Mouse (Mus musculus): ENCODE measurements around the gene Slc9b1. TPM values are rescaled to one million over a fixed set of nuclear protein-coding genes. Genes with fewer than 3 reads are reported as not detected.
A peak's percentile ranks its signal among the peaks of the same experiment; 100 is the strongest.

The Slc9b1 gene
- total and polyA plus RNA-seq, 3 experiments, result 0.04 to 0.29 TPM; not detected in 1

GRCm38 (mm10) chr3:135417799-135418198 is 70.0 kb downstream of the Slc9b1 start:
- no peak for DNase-seq
- Histone ChIP-seq H3K4me3 (no peak overlapping the region), H3K79me2 (replicated peaks; ENCODE audit: control insufficient read depth, insufficient read depth, low read length) (peaks cover 10% of the 10 kb centered on the region), H3K9ac (ENCODE audit: low read depth, low read length) (no peak overlapping the region), H3K4me1 (ENCODE audit: control insufficient read depth, insufficient read depth, low read length) (peaks cover 9% of the 10 kb centered on the region), H3K27ac (no peak overlapping the region), H3K27me3 (ENCODE audit: control insufficient read depth, insufficient read depth, low read length) (no peaks in the 10 kb centered on the region), H3K36me3 (ENCODE audit: control insufficient read depth, insufficient read depth, low read length) (peaks cover 14% of the 10 kb centered on the region)
- TF ChIP-seq EP300 (IDR thresholded peaks at IDR 0.05; ENCODE audit: insufficient read depth, low read depth, low read length) (no peak), CTCF (IDR thresholded peaks at IDR 0.05) (no peak), POLR2A (IDR thresholded peaks at IDR 0.05; ENCODE audit: insufficient read depth, low read depth, low read length) (no peak)
- intact Hi-C loops (cut with DNase I), result no loop called here
- 61% methylated on average over 3 of the region's 3 CpGs for WGBS

GRCm38 (mm10) chr3:135420542-135421309 is 72.9 kb downstream of the Slc9b1 start:
- WGBS, result 77% methylated on average over 9 of the region's 9 CpGs
- peak overlapping the region; percentile 97; the same call in 1 of the 2 replicates for H3K27ac ChIP-seq
- TF ChIP-seq POLR2A (IDR thresholded peaks at IDR 0.05; ENCODE audit: insufficient read depth, low read depth, low read length), result no peak
- no peak for TF ChIP-seq EP300 (IDR thresholded peaks at IDR 0.05; ENCODE audit: insufficient read depth, low read depth, low read length)
- TF ChIP-seq CTCF (IDR thresholded peaks at IDR 0.05), result no peak
- intact Hi-C loops (cut with DNase I), result loop anchor here (5.0 kb wide), 1 partner anchor 177 kb away; no protein-coding TSS in a partner anchor
- H3K4me1 ChIP-seq (ENCODE audit: control insufficient read depth, insufficient read depth, low read length), result peaks cover 6% of the 10 kb centered on the region
- peak overlapping the region; percentile 40; the same call in 1 of the 2 replicates for H3K9ac ChIP-seq (ENCODE audit: low read depth, low read length)
- H3K36me3 ChIP-seq (ENCODE audit: control insufficient read depth, insufficient read depth, low read length), result peaks cover 14% of the 10 kb centered on the region
- DNase-seq, result no peak
- no peak overlapping the region for H3K4me3 ChIP-seq
- H3K27me3 ChIP-seq (ENCODE audit: control insufficient read depth, insufficient read depth, low read length), result no peaks in the 10 kb centered on the region
- H3K79me2 ChIP-seq (replicated peaks; ENCODE audit: control insufficient read depth, insufficient read depth, low read length), result peaks cover 9% of the 10 kb centered on the region

GRCm38 (mm10) chr3:135421310-135421594 is 73.4 kb downstream of the Slc9b1 start:
- TF ChIP-seq EP300 (IDR thresholded peaks at IDR 0.05; ENCODE audit: insufficient read depth, low read depth, low read length) (no peak), CTCF (IDR thresholded peaks at IDR 0.05) (no peak)
- Histone ChIP-seq H3K4me1 (ENCODE audit: control insufficient read depth, insufficient read depth, low read length) (peaks cover 4% of the 10 kb centered on the region), H3K9ac (ENCODE audit: low read depth, low read length) (no peak overlapping the region), H3K4me3 (no peak overlapping the region), H3K36me3 (ENCODE audit: control insufficient read depth, insufficient read depth, low read length) (peaks cover 14% of the 10 kb centered on the region), H3K79me2 (replicated peaks; ENCODE audit: control insufficient read depth, insufficient read depth, low read length) (peaks cover 9% of the 10 kb centered on the region), H3K27ac (peak overlapping the region; percentile 97; the same call in 1 of the 2 replicates), H3K27me3 (ENCODE audit: control insufficient read depth, insufficient read depth, low read length) (no peaks in the 10 kb centered on the region)
- no peak for DNase-seq
- intact Hi-C loops (cut with DNase I), result loop anchor here (5.0 kb wide), 1 partner anchor 176 kb away; no protein-coding TSS in a partner anchor

GRCm38 (mm10) chr3:135422232-135422855 is 74.5 kb downstream of the Slc9b1 start:
- no peak for TF ChIP-seq POLR2A (IDR thresholded peaks at IDR 0.05; ENCODE audit: insufficient read depth, low read depth, low read length)
- no peak for TF ChIP-seq CTCF (IDR thresholded peaks at IDR 0.05)
- TF ChIP-seq EP300 (IDR thresholded peaks at IDR 0.05; ENCODE audit: insufficient read depth, low read depth, low read length), result no peak
- Histone ChIP-seq H3K79me2 (replicated peaks; ENCODE audit: control insufficient read depth, insufficient read depth, low read length) (peaks cover 5% of the 10 kb centered on the region; the same call in 1 of the 2 replicates), H3K4me3 (peak overlapping the region; percentile 74), H3K4me1 (ENCODE audit: control insufficient read depth, insufficient read depth, low read length) (peaks cover 4% of the 10 kb centered on the region), H3K27me3 (ENCODE audit: control insufficient read depth, insufficient read depth, low read length) (no peaks in the 10 kb centered on the region), H3K36me3 (ENCODE audit: control insufficient read depth, insufficient read depth, low read length) (peaks cover 14% of the 10 kb centered on the region), H3K9ac (ENCODE audit: low read depth, low read length) (peak overlapping the region; percentile 84), H3K27ac (peak overlapping the region; percentile 97)
- intact Hi-C loops (cut with DNase I), result loop anchor here (2.0 to 5.0 kb wide), 2 partner anchors 20 to 175 kb away; no protein-coding TSS in a partner anchor
- WGBS, result 6% methylated on average over 8 of the region's 8 CpGs
- no peak for DNase-seq

- H3K79me2 ChIP-seq (replicated peaks; ENCODE audit: control insufficient read depth, insufficient read depth, low read length), result peaks cover 5% of the 10 kb centered on the region; the same call in 1 of the 2 replicates
- peak overlapping the region; percentile 94 for H3K9ac ChIP-seq (ENCODE audit: low read depth, low read length)
- peaks cover 4% of the 10 kb centered on the region for H3K4me1 ChIP-seq (ENCODE audit: control insufficient read depth, insufficient read depth, low read length)
- WGBS, result 1% methylated on average over 98 of the region's 103 CpGs
- no peaks in the 10 kb centered on the region for H3K27me3 ChIP-seq (ENCODE audit: control insufficient read depth, insufficient read depth, low read length)
- peak; percentile 92 to 93 for DNase-seq
- H3K4me3 ChIP-seq, result peak overlapping the region; percentile 74
- peak overlapping the region; percentile 97 for H3K27ac ChIP-seq
- intact Hi-C loops (cut with DNase I), result loop anchor here (1.0 to 5.0 kb wide), 3 partner anchors 15 to 174 kb away; partner anchors contain the start of gene Ube2d3
- peaks cover 14% of the 10 kb centered on the region for H3K36me3 ChIP-seq (ENCODE audit: control insufficient read depth, insufficient read depth, low read length)
- TF ChIP-seq EP300 (IDR thresholded peaks at IDR 0.05; ENCODE audit: insufficient read depth, low read depth, low read length) (0 out of 2 replicates have a peak, but pooled peaks have one; percentile 26), POLR2A (IDR thresholded peaks at IDR 0.05; ENCODE audit: insufficient read depth, low read depth, low read length) (peak; percentile 94), CTCF (IDR thresholded peaks at IDR 0.05) (no peak)
Measured at GRCm38 (mm10) chr3:135422856-135423607, 75.2 kb downstream of the Slc9b1 start.
